Mouse (Mus musculus) MEL (cell line): ENCODE data around the gene Apoa2. TPM values are rescaled to one million over a fixed set of nuclear protein-coding genes. Genes with fewer than 3 reads are reported as not detected.

Experiments used
- DNase-seq: peaks from one replicate; pipeline ENCODE4 v3.0.0; 2011; ENCODE audit warnings: low read depth, low spot score
- H3K27ac ChIP-seq: 2 replicates; pipeline ENCODE4 v1.5.1; 2012; ENCODE audit warnings: low read depth, mild to moderate bottlenecking, control low read depth, low read length, moderate library complexity; ENCODE audit not compliant: control insufficient read depth
- H3K27me3 ChIP-seq, 2 experiments: fragments of 150-350 bp in 1 of 2; sonication (generic) in 1 of 2; 2 replicates each; pipeline ENCODE4 v1.6.1; 2012; ENCODE audit warnings: low read length in 2 of 2, mild to moderate bottlenecking in 2 of 2, improper control_type of control experiment in 1 of 2, moderate library complexity in 1 of 2; ENCODE audit not compliant: insufficient read depth in 2 of 2, control insufficient read depth in 1 of 2
- H3K36me3 ChIP-seq, 2 experiments: 2 replicates each; pipeline ENCODE4 v1.6.1; 2012 to 2014; ENCODE audit warnings: low read length in 2 of 2, improper control_type of control experiment in 1 of 2, inconsistent platforms in 1 of 2, mild to moderate bottlenecking in 1 of 2; ENCODE audit not compliant: insufficient read depth in 2 of 2, control insufficient read depth in 1 of 2
- H3K4me1 ChIP-seq, 2 experiments: fragments of 150-350 bp in 1 of 2; sonication (generic) in 1 of 2; 2 replicates each; pipeline ENCODE4 v1.6.1; 2012; ENCODE audit warnings: low read length in 2 of 2, improper control_type of control experiment in 1 of 2, mild to moderate bottlenecking in 1 of 2; ENCODE audit not compliant: insufficient read depth in 2 of 2, control insufficient read depth in 1 of 2
- H3K4me3 ChIP-seq, 2 experiments: fragments of 150-350 bp in 1 of 2; sonication (generic) in 1 of 2; 2 replicates each; pipeline ENCODE4 v1.5.1; 2012; ENCODE audit warnings: low read depth in 2 of 2, low read length in 2 of 2, mild to moderate bottlenecking in 2 of 2, moderate library complexity in 2 of 2, control low read depth in 1 of 2, improper control_type of control experiment in 1 of 2; ENCODE audit not compliant: control insufficient read depth in 1 of 2, insufficient read depth in 1 of 2
- H3K79me2 ChIP-seq: 2 replicates; pipeline ENCODE4 v1.6.1; 2012; ENCODE audit warnings: mild to moderate bottlenecking, low read length, moderate library complexity; ENCODE audit not compliant: control insufficient read depth, poor library complexity, insufficient read depth
- H3K9ac ChIP-seq: 2 replicates; pipeline ENCODE4 v1.6.1; 2012; ENCODE audit warnings: low read depth, mild to moderate bottlenecking, control low read depth, low read length, moderate library complexity; ENCODE audit not compliant: control insufficient read depth, poor library complexity, severe bottlenecking
- H3K9me3 ChIP-seq: fragments of 150-350 bp; sonication (generic); replicated peaks from 2 replicates; pipeline ENCODE4 v1.6.1; 2012; ENCODE audit warnings: mild to moderate bottlenecking, low read length, improper control_type of control experiment, moderate library complexity; ENCODE audit not compliant: insufficient read depth
- BHLHE40 ChIP-seq: IDR thresholded peaks from 2 replicates; pipeline ENCODE4 v1.6.1; 2012; ENCODE audit warnings: low read depth, mild to moderate bottlenecking, inconsistent platforms, low read length, improper control_type of control experiment, borderline replicate concordance
- CHD1 ChIP-seq: IDR thresholded peaks from 2 replicates; pipeline ENCODE4 v1.6.1; 2012; ENCODE audit warnings: low read depth, mild to moderate bottlenecking, inconsistent platforms, low read length, improper control_type of control experiment
- CHD2 ChIP-seq: IDR thresholded peaks from 2 replicates; pipeline ENCODE4 v1.6.1; 2011; ENCODE audit warnings: low read length, improper control_type of control experiment
- CTCF ChIP-seq, 3 experiments: IDR thresholded peaks in 2 of 3; conservative IDR thresholded peaks in 1 of 3; 2 replicates each; pipeline ENCODE4 v1.5.1; 2011 to 2012; ENCODE audit warnings: low read length in 3 of 3, low read depth in 2 of 3, mild to moderate bottlenecking in 2 of 3, improper control_type of control experiment in 1 of 3, inconsistent platforms in 1 of 3, mixed read lengths in 1 of 3, moderate library complexity in 1 of 3; ENCODE audit not compliant: control insufficient read depth in 1 of 3, insufficient read depth in 1 of 3, poor library complexity in 1 of 3, severe bottlenecking in 1 of 3
- EP300 ChIP-seq, 2 experiments: IDR thresholded peaks; 2 replicates each; pipeline ENCODE4 v1.6.1; 2011; ENCODE audit warnings: improper control_type of control experiment in 2 of 2, low read length in 2 of 2, low read depth in 1 of 2, mild to moderate bottlenecking in 1 of 2
- ETS1 ChIP-seq: IDR thresholded peaks from 2 replicates; pipeline ENCODE4 v1.6.1; 2012; ENCODE audit warnings: low read depth, mild to moderate bottlenecking, inconsistent platforms, low read length, improper control_type of control experiment, moderate library complexity
- GABPA ChIP-seq: IDR thresholded peaks from 2 replicates; pipeline ENCODE4 v1.6.1; 2012; ENCODE audit warnings: low read depth, mild to moderate bottlenecking, inconsistent platforms, low read length, improper control_type of control experiment, moderate library complexity
- HCFC1 ChIP-seq: IDR thresholded peaks from 2 replicates; pipeline ENCODE4 v1.6.1; 2012; ENCODE audit warnings: low read depth, mild to moderate bottlenecking, inconsistent platforms, low read length, improper control_type of control experiment, moderate library complexity
- KAT2A ChIP-seq: conservative IDR thresholded peaks from 2 replicates; pipeline ENCODE4 v1.6.1; 2012; ENCODE audit warnings: low read depth, low read length, improper control_type of control experiment, inconsistent platforms
- MAFK ChIP-seq: IDR thresholded peaks from 2 replicates; pipeline ENCODE4 v1.6.1; 2011; ENCODE audit warnings: low read depth, mild to moderate bottlenecking, low read length, improper control_type of control experiment, borderline replicate concordance
- MAX ChIP-seq: IDR thresholded peaks from 2 replicates; pipeline ENCODE4 v1.6.1; 2011; ENCODE audit warnings: low read length, improper control_type of control experiment
- MAZ ChIP-seq: IDR thresholded peaks from 2 replicates; pipeline ENCODE4 v1.6.1; 2012; ENCODE audit warnings: low read depth, mild to moderate bottlenecking, inconsistent platforms, low read length, improper control_type of control experiment
- MYC ChIP-seq: IDR thresholded peaks from 2 replicates; pipeline ENCODE4 v1.6.1; 2011; ENCODE audit warnings: low read depth, mild to moderate bottlenecking, low read length, improper control_type of control experiment, moderate library complexity
- NELFE ChIP-seq: IDR thresholded peaks from 2 replicates; pipeline ENCODE4 v1.6.1; 2011; ENCODE audit warnings: low read depth, low read length, improper control_type of control experiment
- NRF1 ChIP-seq: IDR thresholded peaks from 2 replicates; pipeline ENCODE4 v1.6.1; 2014; ENCODE audit warnings: low read depth, mild to moderate bottlenecking, inconsistent platforms, low read length, improper control_type of control experiment, moderate library complexity; ENCODE audit not compliant: poor library complexity, insufficient read depth, severe bottlenecking
- POLR2A ChIP-seq, 2 experiments: IDR thresholded peaks; 2 replicates each; pipeline ENCODE4 v1.6.1; 2011 to 2012; ENCODE audit warnings: low read length in 2 of 2, mild to moderate bottlenecking in 2 of 2, control low read depth in 1 of 2, improper control_type of control experiment in 1 of 2, low read depth in 1 of 2, moderate library complexity in 1 of 2; ENCODE audit not compliant: control insufficient read depth in 1 of 2, insufficient read depth in 1 of 2, poor library complexity in 1 of 2
- POLR2AphosphoS5 ChIP-seq: IDR thresholded peaks from 2 replicates; pipeline ENCODE4 v1.6.1; 2012; ENCODE audit warnings: low read depth, borderline replicate concordance, mild to moderate bottlenecking, inconsistent platforms, low read length, moderate library complexity, mixed read lengths
- RCOR1 ChIP-seq: IDR thresholded peaks from 2 replicates; pipeline ENCODE4 v1.6.1; 2012; ENCODE audit warnings: low read depth, mild to moderate bottlenecking, inconsistent platforms, low read length, improper control_type of control experiment
- SIN3A ChIP-seq: IDR thresholded peaks from 2 replicates; pipeline ENCODE4 v1.6.1; 2012; ENCODE audit warnings: low read length, improper control_type of control experiment, inconsistent platforms
- SMC3 ChIP-seq: IDR thresholded peaks from 2 replicates; pipeline ENCODE4 v1.6.1; 2011; ENCODE audit warnings: low read depth, low read length, improper control_type of control experiment
- TBP ChIP-seq: IDR thresholded peaks from 2 replicates; pipeline ENCODE4 v1.8.0; 2011; ENCODE audit warnings: low read depth, low read length, improper control_type of control experiment
- TCF12 ChIP-seq: IDR thresholded peaks from 2 replicates; pipeline ENCODE4 v1.6.1; 2014; ENCODE audit warnings: low read depth, mild to moderate bottlenecking, inconsistent platforms, low read length, improper control_type of control experiment, moderate library complexity
- USF2 ChIP-seq, 2 experiments: IDR thresholded peaks; 2 replicates each; pipeline ENCODE4 v1.6.1; 2011 to 2012; ENCODE audit warnings: improper control_type of control experiment in 2 of 2, low read length in 2 of 2, borderline replicate concordance in 1 of 2, inconsistent platforms in 1 of 2, low read depth in 1 of 2, mild to moderate bottlenecking in 1 of 2; ENCODE audit not compliant: insufficient read depth in 1 of 2
- ZKSCAN1 ChIP-seq: IDR thresholded peaks from 2 replicates; pipeline ENCODE4 v1.6.1; 2012; ENCODE audit warnings: low read depth, mild to moderate bottlenecking, inconsistent platforms, low read length, improper control_type of control experiment, moderate library complexity
- ZMIZ1 ChIP-seq: IDR thresholded peaks from 2 replicates; pipeline ENCODE4 v1.6.1; 2012; ENCODE audit warnings: low read depth, mild to moderate bottlenecking, inconsistent platforms, low read length, improper control_type of control experiment, moderate library complexity
- polyA plus RNA-seq, 2 experiments: library from polyadenylated mRNA; stranded (reverse) in 1 of 2; unstranded in 1 of 2; fragments of >175 nt in 1 of 2; fragments of >200 nt in 1 of 2; gene quantifications; 2 replicates each; pipeline versions ENCODE4 v1.2.1 to v1.2.4; 2012; ENCODE audit warnings: low replicate concordance in 2 of 2, low read depth in 1 of 2; ENCODE audit not compliant: insufficient read length in 2 of 2, insufficient read depth in 1 of 2, missing spikeins in 1 of 2
- total RNA-seq: library from RNA; depleted of rRNA; stranded (reverse); fragments of 300-350 nt; gene quantifications from 2 replicates; pipeline ENCODE4 v1.2.3, GENCODE M21; 2012

Apoa2 gene
- total and polyA plus RNA-seq, 3 experiments: 0.15 TPM; not detected in 2

DNA sequence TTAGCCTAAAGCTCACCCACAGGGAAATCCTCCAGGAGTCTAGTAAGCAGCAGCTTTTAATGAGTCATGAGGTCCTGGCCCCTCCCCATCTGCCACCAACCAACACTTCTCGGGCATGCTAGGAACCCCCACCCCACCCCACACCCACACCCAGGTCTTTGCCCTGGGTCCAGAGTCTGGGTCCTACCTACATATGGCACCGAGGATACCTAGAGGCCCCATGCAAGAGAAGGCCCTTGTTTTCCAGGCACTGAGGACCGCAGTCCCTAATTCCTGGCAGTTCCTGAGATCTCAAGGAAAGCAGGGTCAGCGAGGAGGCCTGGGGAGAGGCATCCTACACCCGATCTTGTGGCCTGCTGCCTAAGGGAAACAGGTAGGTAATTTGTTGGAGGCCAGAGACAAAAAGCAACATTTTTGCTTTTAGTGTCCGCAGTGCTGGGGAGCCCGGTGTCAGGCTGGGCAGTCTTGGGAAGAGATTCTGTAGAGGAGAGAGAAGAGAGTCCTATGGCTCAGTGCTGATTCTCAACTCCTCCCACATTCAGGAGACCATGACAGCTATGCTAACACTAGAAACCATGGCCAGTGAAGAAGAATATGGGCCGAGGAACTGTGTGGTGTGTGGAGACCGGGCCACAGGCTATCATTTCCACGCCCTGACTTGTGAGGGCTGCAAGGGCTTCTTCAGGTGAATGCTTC is 10.9 kb upstream of the Apoa2 start, which contains the start of gene Nr1i3:
Nr1i3 (plus strand) TSS at position 170 of the 696 bp plus-strand sequence.
- no peak within 1 kb of the TSS for H3K27ac ChIP-seq
- H3K4me1 ChIP-seq: peaks cover 2 to 39% of the 10 kb centered on the region in 2 experiments; a peak in 3 of 4 replicates
- H3K9me3 ChIP-seq: no peaks in the 10 kb centered on the region
- TF ChIP-seq GABPA (no peak), EP300 (IDR thresholded peaks at IDR 0.05; ENCODE audit: low read depth in 1 of 2, low read length in 2 of 2) (no peak), TBP (no peak), MAFK (no peak), ZKSCAN1 (no peak), BHLHE40 (no peak), POLR2AphosphoS5 (no peak), MAZ (no peak), CHD2 (no peak), POLR2A (IDR thresholded peaks at IDR 0.05; ENCODE audit: control insufficient read depth in 1 of 2, insufficient read depth in 1 of 2, low read depth in 1 of 2, low read length in 2 of 2, poor library complexity in 1 of 2) (no peak), SIN3A (no peak), NRF1 (no peak), KAT2A (no peak), USF2 (IDR thresholded peaks at IDR 0.05; ENCODE audit: borderline replicate concordance in 1 of 2, insufficient read depth in 1 of 2, low read depth in 1 of 2, low read length in 2 of 2) (no peak), RCOR1 (no peak)
- no peaks in the 10 kb centered on the region for H3K79me2 ChIP-seq
- no peak within 1 kb of the TSS for H3K9ac ChIP-seq
- no peaks in the 10 kb centered on the region for H3K27me3 ChIP-seq
- peaks cover 0 to 20% of the 10 kb centered on the region in 2 experiments; a peak in 2 of 4 replicates for H3K36me3 ChIP-seq
- no peak for DNase-seq
- H3K4me3 ChIP-seq: no peak within 1 kb of the TSS

DNA sequence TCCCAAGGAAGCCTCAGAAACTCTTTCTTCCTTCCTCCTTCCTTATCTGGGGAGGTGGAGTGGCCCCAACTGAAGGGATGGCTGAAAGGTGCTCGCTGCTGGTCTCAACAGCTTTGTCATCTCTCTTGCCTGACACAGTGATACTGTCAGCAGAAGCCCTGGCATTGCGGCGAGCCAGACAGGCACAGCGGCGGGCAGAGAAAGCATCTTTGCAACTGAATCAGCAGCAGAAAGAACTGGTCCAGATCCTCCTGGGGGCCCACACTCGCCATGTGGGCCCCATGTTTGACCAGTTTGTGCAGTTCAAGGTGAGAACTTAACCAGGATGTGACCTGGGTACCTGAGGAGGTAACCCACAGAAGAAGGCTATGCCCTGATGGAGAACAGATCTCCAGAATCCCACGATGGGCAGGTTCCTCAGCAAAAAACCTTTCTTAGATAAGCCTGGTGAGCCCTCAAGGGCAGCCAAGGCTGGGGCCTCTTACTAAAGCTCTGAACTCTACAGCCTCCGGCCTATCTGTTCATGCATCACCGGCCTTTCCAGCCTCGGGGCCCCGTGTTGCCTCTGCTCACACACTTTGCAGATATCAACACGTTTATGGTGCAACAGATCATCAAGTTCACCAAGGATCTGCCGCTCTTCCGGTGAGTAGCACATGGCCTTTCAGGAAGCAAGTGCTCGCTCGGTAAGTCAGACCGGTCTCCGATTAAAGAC is 8.5 kb upstream of the Apoa2 start:
- Histone ChIP-seq H3K9me3 (no peaks in the 10 kb centered on the region), H3K4me3 (peak overlapping the region in 1 of 2 experiments; percentile 2; a peak in 1 of 4 replicates), H3K27ac (peak overlapping the region; percentile 26), H3K4me1 (peaks cover 0 to 28% of the 10 kb centered on the region in 2 experiments; a peak in 2 of 4 replicates), H3K36me3 (peaks cover 0 to 11% of the 10 kb centered on the region in 2 experiments; a peak in 2 of 4 replicates), H3K27me3 (no peaks in the 10 kb centered on the region), H3K9ac (peak overlapping the region; percentile 10), H3K79me2 (no peaks in the 10 kb centered on the region)
- 0 out of 2 replicates have a peak, but pooled peaks have one; percentile 18 for TF ChIP-seq MYC
- no peak for TF ChIP-seq ZKSCAN1
- TF ChIP-seq TBP: peak; percentile 88
- TF ChIP-seq TCF12: 0 out of 2 replicates have a peak, but pooled peaks have one; percentile 12
- TF ChIP-seq POLR2AphosphoS5: no peak
- 0 out of 2 replicates have a peak, but pooled peaks have one; percentile 31 for TF ChIP-seq ZMIZ1
- TF ChIP-seq CHD1: no peak
- TF ChIP-seq HCFC1: no peak
- peak in 1 of 2 experiments; percentile 31; a peak in 2 of 4 replicates for TF ChIP-seq EP300 (IDR thresholded peaks at IDR 0.05; ENCODE audit: low read depth in 1 of 2, low read length in 2 of 2)
- TF ChIP-seq GABPA: no peak
- TF ChIP-seq ETS1: 0 out of 2 replicates have a peak, but pooled peaks have one; percentile 27
- TF ChIP-seq CTCF (IDR thresholded peaks at IDR 0.05 in 2 of 3, conservative IDR thresholded peaks at IDR 0.05 in 1 of 3; ENCODE audit: control insufficient read depth in 1 of 3, insufficient read depth in 1 of 3, low read depth in 2 of 3, low read length in 3 of 3, poor library complexity in 1 of 3, severe bottlenecking in 1 of 3): no peak
- no peak for TF ChIP-seq SMC3
- peak; percentile 68 for TF ChIP-seq NELFE
- TF ChIP-seq POLR2A (IDR thresholded peaks at IDR 0.05; ENCODE audit: control insufficient read depth in 1 of 2, insufficient read depth in 1 of 2, low read depth in 1 of 2, low read length in 2 of 2, poor library complexity in 1 of 2): peak; percentile 50 to 65; a peak in 2 of 4 replicates
- 0 out of 2 replicates have a peak, but pooled peaks have one; percentile 37 for TF ChIP-seq MAZ
- peak; percentile 50; the same call in 1 of the 2 replicates for TF ChIP-seq MAX
- DNase-seq: peak; percentile 65
